Mouse (Mus musculus): ENCODE data around the gene Myl4.

DNA sequence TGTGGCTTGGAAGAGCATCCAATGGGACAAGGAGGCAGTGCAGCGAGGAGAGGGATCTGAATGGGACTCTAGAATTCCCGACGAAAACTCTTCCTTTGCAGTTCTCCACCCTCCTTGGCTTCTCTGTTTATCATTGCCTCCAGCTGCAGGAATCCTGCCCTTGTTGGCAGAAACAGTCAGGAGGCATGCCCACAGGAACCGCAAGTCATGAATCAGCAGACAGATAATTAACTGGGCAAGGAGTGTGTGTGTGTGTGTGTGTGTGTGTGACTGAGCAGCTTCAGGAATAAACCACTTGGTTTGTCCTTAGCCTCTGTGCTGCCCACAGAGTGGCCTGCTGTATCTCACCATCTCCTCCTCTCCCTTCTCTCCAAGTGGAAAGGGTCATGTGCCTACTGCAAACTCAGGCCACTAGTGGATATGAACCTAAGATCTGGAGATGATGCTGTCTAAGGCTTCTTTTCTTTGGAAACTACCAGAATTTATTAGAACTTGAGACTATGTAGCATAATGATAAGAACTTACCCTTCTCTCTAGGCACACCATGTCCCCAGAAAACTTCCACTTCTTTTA is 61.2 kb downstream of the Myl4 start:
- TF ChIP-seq GATA1 (IDR thresholded peaks at IDR 0.05; ENCODE audit: borderline replicate concordance, low read length): peak; percentile 96
- no peak for TF ChIP-seq FLI1 (IDR thresholded peaks at IDR 0.05; ENCODE audit: low read length)

Measured in megakaryocyte, embryonic 14.5 days (primary cell).